Mouse (Mus musculus) heart, adult 8-10 months (tissue): Measurements from ENCODE around the gene Lcn6. TPM values are rescaled to one million over a fixed set of nuclear protein-coding genes. Genes with fewer than 3 reads are reported as not detected.
A peak's percentile ranks its signal among the peaks of the same experiment; 100 is the strongest.
"Not testable (repeated sequence)": the region's sequence is repeated elsewhere in the genome, so short reads cannot be mapped to it uniquely, and the experiment has no call there.

ENCODE experiments used
- DNase-seq: peaks from one replicate; pipeline ENCODE4 v3.0.0; 2022; ENCODE audit warnings: low spot score
- total RNA-seq, 4 experiments: library from RNA; stranded (reverse); gene quantifications; 2 replicates each; pipeline ENCODE4 v1.2.4; 2022

Lcn6 gene
- total RNA-seq, 4 experiments from 2014 or later: not detected

DNA sequence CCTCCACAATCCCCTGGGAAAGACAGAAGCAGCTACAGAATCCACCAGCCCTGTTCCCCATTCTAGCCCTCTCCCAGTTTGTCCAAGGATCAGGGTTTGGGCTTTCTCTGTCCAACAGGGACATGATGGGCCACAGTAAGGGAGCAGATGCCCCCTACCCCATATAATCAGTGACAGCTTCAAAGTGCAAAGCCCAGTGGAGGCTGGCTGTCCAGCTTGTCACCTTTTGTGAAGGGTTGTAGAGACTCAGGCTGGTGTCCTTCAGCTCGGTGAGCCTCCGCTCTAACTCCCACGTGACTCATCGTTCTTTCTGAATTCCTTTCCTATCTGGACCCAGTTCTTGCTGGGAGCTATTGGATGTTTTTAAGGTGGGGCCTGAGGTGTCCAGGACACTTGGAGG is 27.1 kb downstream of the Lcn6 start:
- DNase-seq: no peak

DNA sequence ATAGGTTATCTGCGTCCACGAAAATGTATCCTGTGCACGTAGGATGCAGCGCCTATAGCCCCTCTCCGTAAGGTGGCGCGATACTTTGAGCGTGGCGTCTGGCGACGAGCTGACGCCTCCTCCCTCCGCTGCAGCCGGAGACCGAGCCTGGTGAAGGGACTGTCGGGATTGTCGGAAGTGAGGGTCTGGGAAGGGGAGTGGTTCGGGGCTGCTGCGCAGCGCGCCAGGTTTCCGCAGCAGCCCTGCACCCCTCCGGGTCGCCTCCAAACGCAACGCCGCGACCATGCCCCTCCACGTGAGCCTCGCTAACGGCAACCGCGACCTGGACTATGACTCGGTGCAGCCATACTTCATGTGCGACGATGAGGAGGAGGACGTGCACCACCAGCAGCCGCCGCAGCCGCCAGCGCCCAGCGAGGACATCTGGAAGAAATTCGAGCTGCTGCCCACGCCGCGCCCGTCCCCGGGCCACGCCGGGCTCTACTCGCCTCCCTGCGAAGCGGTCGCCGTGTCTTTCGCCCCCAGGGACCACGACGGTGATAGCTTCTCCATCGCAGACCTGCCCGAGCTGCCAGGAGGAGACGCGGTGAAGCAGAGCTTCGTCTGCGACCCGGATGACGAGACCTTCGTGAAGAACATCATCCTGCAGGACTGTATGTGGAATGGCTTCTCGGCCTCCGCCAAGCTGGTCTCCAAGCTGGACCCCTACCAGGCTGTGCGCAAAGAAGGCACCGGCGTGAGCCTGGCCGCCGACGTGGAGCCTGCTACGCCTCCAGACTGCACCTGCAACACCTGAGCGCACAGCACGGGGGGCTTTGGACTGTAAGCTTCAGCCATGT is 30.3 kb downstream of the Lcn6 start, which contains the start of gene Bmyc:
Gene Bmyc, plus strand, starts transcription at position 97 of the 839 bp plus-strand sequence.
- peak; percentile 54 for DNase-seq

DNA sequence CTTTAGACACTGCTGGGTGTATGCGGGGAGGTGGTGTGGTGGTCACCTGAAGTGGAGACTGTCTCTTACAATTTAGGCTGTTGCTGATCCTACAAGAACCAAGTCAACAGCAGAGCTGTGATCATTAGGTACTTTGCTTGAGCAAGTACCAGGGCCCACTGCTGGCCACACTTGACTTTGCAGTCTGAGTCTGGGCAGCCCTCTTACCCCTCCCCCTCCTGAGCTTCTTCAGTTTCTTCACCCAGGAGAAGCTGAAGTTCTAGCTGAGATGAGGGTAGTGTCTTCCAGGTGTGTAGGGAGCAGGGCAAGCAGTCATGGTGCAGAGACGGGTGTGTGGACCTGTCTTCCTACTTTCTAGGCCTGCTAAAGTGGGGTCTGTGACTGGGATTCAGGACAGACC is 31.5 kb downstream of the Lcn6 start:
- DNase-seq: no peak

- not testable (repeated sequence) for DNase-seq
Observed at GRCm38 (mm10) chr2:25709056-25709455, 32.5 kb downstream of the Lcn6 start.

- DNase-seq: not testable (repeated sequence)
Observed at GRCm38 (mm10) chr2:25709791-25710190, 33.2 kb downstream of the Lcn6 start.

- DNase-seq: not testable (repeated sequence)
Observed at GRCm38 (mm10) chr2:25711641-25712040, 35.1 kb downstream of the Lcn6 start.

DNA sequence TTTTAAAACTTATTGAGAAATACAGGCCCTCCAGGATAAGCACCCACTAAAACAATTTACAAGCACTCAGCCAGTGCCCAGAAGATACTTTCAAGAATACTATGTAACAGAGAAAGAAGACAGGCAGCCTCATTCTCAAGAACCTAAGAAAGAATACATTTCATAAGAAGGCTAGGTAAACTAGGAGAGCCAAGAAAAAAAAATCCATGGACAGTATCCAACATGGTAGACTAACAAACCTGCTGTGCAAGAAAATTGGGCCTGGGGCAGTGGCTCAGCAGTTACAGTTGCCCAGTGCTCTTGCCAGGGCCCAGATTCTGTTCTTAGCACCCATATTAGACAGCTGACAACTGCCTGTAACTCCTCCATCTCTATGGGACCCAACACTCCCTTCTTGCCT is 40.6 kb downstream of the Lcn6 start:
- no peak for DNase-seq

Other genes with a start within 250 kb of the Lcn6 start
- 10 to 100 TPM; 42.5 to 47.2 (median 45.2) TPM for gene Abca2, start 248.1 kb upstream of the Lcn6 start, total RNA-seq
- gene Clic3, start 219.9 kb upstream of the Lcn6 start, total RNA-seq: 1 to 10 TPM; 1.3 to 3.6 (median 2.3) TPM
- 10 to 100 TPM; 21.4 to 30.7 (median 23.3) TPM for gene Paxx, start 215.7 kb upstream of the Lcn6 start, total RNA-seq
- gene Ptgds, start 206.7 kb upstream of the Lcn6 start, total RNA-seq: 1,000 to 10,000 TPM in 1 of 4 experiments, 100 to 1,000 TPM in 3; 350 to 1,004 (median 621) TPM
- not detected for gene Lcn12, start 182.9 kb upstream of the Lcn6 start, total RNA-seq
- 100 to 1,000 TPM in 1 of 4 experiments, 10 to 100 TPM in 3; 79.4 to 105 (median 88.7) TPM for gene Fbxw5, start 176.0 kb upstream of the Lcn6 start, total RNA-seq
- gene C8g, start 175.1 kb upstream of the Lcn6 start, total RNA-seq: 1 to 10 TPM; 1.7 to 2.6 (median 2.0) TPM
- gene Traf2, start 129.8 kb upstream of the Lcn6 start, total RNA-seq: 10 to 100 TPM; 11.8 to 16.3 (median 13.8) TPM
- 100 to 1,000 TPM; 156 to 257 (median 210) TPM for gene Edf1, start 118.9 kb upstream of the Lcn6 start, total RNA-seq
- 1 to 10 TPM; 1.1 to 2.2 (median 1.5) TPM for gene Mamdc4, start 101.9 kb upstream of the Lcn6 start, total RNA-seq
- 10 to 100 TPM; 58.2 to 72.2 (median 65.4) TPM for gene Phpt1, start 101.6 kb upstream of the Lcn6 start, total RNA-seq
- gene Ajm1, start 95.0 kb upstream of the Lcn6 start, total RNA-seq: under 1 TPM; 0.09 to 0.38 (median 0.25) TPM
- gene Rabl6, start 68.3 kb upstream of the Lcn6 start, total RNA-seq: 10 to 100 TPM; 67.3 to 75.3 (median 71.3) TPM
- gene Ccdc183, start 59.1 kb upstream of the Lcn6 start, total RNA-seq: not detected
- 10 to 100 TPM; 32.0 to 42.2 (median 38.6) TPM for gene Tmem141, start 54.8 kb upstream of the Lcn6 start, total RNA-seq
- 1 to 10 TPM; 3.4 to 6.0 (median 4.3) TPM for gene Fcna, start 48.8 kb upstream of the Lcn6 start, total RNA-seq
- 1 to 10 TPM in 2 of 4 experiments, under 1 TPM in 2; 0.50 to 1.3 (median 0.97) TPM for gene Lcn8, start 23.7 kb upstream of the Lcn6 start, total RNA-seq
- not detected for gene Lcn5, start 18.8 kb upstream of the Lcn6 start, total RNA-seq
- not detected for gene Lcn10, start 5.9 kb downstream of the Lcn6 start, total RNA-seq
- gene Obp2a, start 23.3 kb downstream of the Lcn6 start, total RNA-seq: under 1 TPM in 1 of 4 experiments, not detected in 3; 0.37 TPM
- 10 to 100 TPM; 14.2 to 21.0 (median 15.6) TPM for gene Bmyc, start 30.0 kb downstream of the Lcn6 start, total RNA-seq
- not detected for gene Obp2b, start 60.2 kb downstream of the Lcn6 start, total RNA-seq
- not detected for gene Lcn3, start 88.8 kb downstream of the Lcn6 start, total RNA-seq
- not detected for gene Lcn11, start 100.2 kb downstream of the Lcn6 start, total RNA-seq
- not detected for gene Gm13539, start 105.5 kb downstream of the Lcn6 start, total RNA-seq
- gene Glt6d1, start 139.1 kb downstream of the Lcn6 start, total RNA-seq: not detected
- gene Lcn9, start 146.4 kb downstream of the Lcn6 start, total RNA-seq: not detected
- gene Sohlh1, start 170.5 kb downstream of the Lcn6 start, total RNA-seq: not detected
- under 1 TPM; 0.44 to 0.90 (median 0.59) TPM for gene Kcnt1, start 186.9 kb downstream of the Lcn6 start, total RNA-seq